Mouse (Mus musculus) cerebellum, adult 2 months (tissue): Measurements from ENCODE around the gene Syt11.

Source experiments
- CTCF ChIP-seq: fragments of 200-500 bp; IDR thresholded peaks from 2 replicates; pipeline ENCODE4 v1.5.1; 2011; ENCODE audit warnings: low read depth, mild to moderate bottlenecking, control low read depth, low read length, moderate library complexity, borderline replicate concordance; ENCODE audit not compliant: insufficient read depth
- POLR2A ChIP-seq: fragments of 200-500 bp; IDR thresholded peaks from 2 replicates; pipeline ENCODE4 v1.6.1; 2011; ENCODE audit warnings: low read length, control low read depth, borderline replicate concordance; ENCODE audit not compliant: insufficient read depth

DNA sequence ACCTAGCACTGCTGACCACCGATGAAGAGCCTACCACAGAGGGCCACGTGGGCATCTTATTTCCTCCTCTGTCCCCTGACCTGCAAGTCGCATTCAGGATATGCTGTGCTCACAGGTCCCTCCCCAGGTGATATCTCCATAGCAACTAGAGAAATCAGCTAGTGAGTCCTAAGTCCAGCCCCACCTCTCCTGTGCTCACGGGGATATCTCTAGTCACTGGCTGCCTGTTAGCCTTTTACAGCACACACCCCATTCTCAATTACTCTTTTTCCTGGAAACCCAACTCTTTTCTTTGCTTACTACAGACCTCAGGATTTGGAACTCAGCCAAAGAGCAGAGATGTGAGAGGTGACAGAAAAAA, 28.1 kb downstream of the Syt11 start:
- TF ChIP-seq CTCF: no peak
- no peak for TF ChIP-seq POLR2A
